Mouse (Mus musculus) heart, postnatal 0 days (tissue): Measurements from ENCODE around the gene Gbp5. TPM values are rescaled to one million over a fixed set of nuclear protein-coding genes. Genes with fewer than 3 reads are reported as not detected.

ENCODE experiments used
- ATAC-seq: fragments of 200-750 bp; cut with Nextera tagmentation; 2 replicates; pipeline ENCODE4 v1.8.0; 2017; ENCODE audit warnings: low read depth, moderate number of reproducible peaks, moderate library complexity; ENCODE audit not compliant: insufficient read depth
- DNase-seq: peaks from one replicate; pipeline ENCODE4 v3.0.0-alpha.2; 2016; ENCODE audit warnings: low spot score
- H3K27ac ChIP-seq: fragments of 300-500 bp; sonication (generic); 2 replicates; pipeline ENCODE4 v1.5.1; 2014; ENCODE audit warnings: low read depth, mild to moderate bottlenecking
- H3K27me3 ChIP-seq: fragments of 300-500 bp; sonication (generic); 2 replicates; pipeline ENCODE4 v1.6.1; 2014; ENCODE audit warnings: low read length, mixed read lengths; ENCODE audit not compliant: control insufficient read depth, insufficient read depth
- H3K36me3 ChIP-seq: fragments of 300-500 bp; sonication (generic); replicated peaks from 2 replicates; pipeline ENCODE4 v1.6.1; 2014; ENCODE audit warnings: low read length, mixed read lengths; ENCODE audit not compliant: control insufficient read depth, insufficient read depth
- H3K4me1 ChIP-seq: fragments of 300-500 bp; sonication (generic); 2 replicates; pipeline ENCODE4 v1.6.1; 2014; ENCODE audit warnings: antibody characterized with exemption; ENCODE audit not compliant: control insufficient read depth, insufficient read depth
- H3K4me2 ChIP-seq: fragments of 300-500 bp; sonication (generic); 2 replicates; pipeline ENCODE4 v1.6.1; 2014; ENCODE audit warnings: low read depth, mild to moderate bottlenecking, low read length, moderate library complexity
- H3K4me3 ChIP-seq: fragments of 300-500 bp; sonication (generic); 2 replicates; pipeline ENCODE4 v1.5.1; 2014; ENCODE audit warnings: low read depth, low read length
- H3K9ac ChIP-seq: fragments of 300-500 bp; sonication (generic); replicated peaks from 2 replicates; pipeline ENCODE4 v1.6.1; 2014; ENCODE audit warnings: low read depth, low read length, mixed read lengths
- H3K9me3 ChIP-seq: fragments of 300-500 bp; sonication (generic); replicated peaks from 2 replicates; pipeline ENCODE4 v1.6.1; 2016; ENCODE audit warnings: low read length; ENCODE audit not compliant: control insufficient read depth
- CTCF ChIP-seq: IDR thresholded peaks from 2 replicates; pipeline ENCODE4 v1.5.1; 2016; ENCODE audit warnings: antibody characterized with exemption, control low read depth, low read depth
- EP300 ChIP-seq: IDR thresholded peaks from 2 replicates; pipeline ENCODE4 v1.6.1; 2016; ENCODE audit warnings: antibody characterized with exemption, low read depth
- WGBS: fragments of 180-500 bp; shearing (Covaris S2); extraction: QIAGEN DNeasy Blood & Tissue Kit; methylation state at CpG from one replicate; pipeline ENCODE4 v1.1.7; 2014; 5-methylcytosine and 5-hydroxymethylcytosine counted together
- polyA plus RNA-seq: library from polyadenylated mRNA; unstranded; fragments of >200 nt; fragmentation: Nextera tagmentation; extraction: Ambion mirVana; gene quantifications from 2 replicates; pipeline ENCODE4 v1.2.1, GENCODE M21; 2015
- total RNA-seq: library from RNA; depleted of rRNA; stranded (reverse); fragments of >200 nt; gene quantifications from 2 replicates; pipeline ENCODE4 v1.2.3, GENCODE M21; 2014; ENCODE audit warnings: low replicate concordance

Gene Gbp5
- total and polyA plus RNA-seq, 2 experiments from 2014 or later = 0.44 to 4.4 TPM

GRCm38 (mm10) chr3:142546690-142547089 is 52.9 kb downstream of the Gbp5 start:
- WGBS = 69% methylated on average over 3 of the region's 3 CpGs
- 0 out of 2 replicates have a peak, but pooled peaks cover 8% of the 10 kb centered on the region for H3K36me3 ChIP-seq

GRCm38 (mm10) chr3:142550052-142550676 is 56.4 kb downstream of the Gbp5 start:
- Histone ChIP-seq H3K9me3 (no peaks in the 10 kb centered on the region), H3K27ac (no peak overlapping the region), H3K4me2 (no peak overlapping the region), H3K36me3 (0 out of 2 replicates have a peak, but pooled peaks cover 3% of the 10 kb centered on the region), H3K9ac (no peak overlapping the region), H3K4me1 (no peaks in the 10 kb centered on the region), H3K27me3 (no peaks in the 10 kb centered on the region), H3K4me3 (no peak overlapping the region)
- no peak for TF ChIP-seq EP300
- TF ChIP-seq CTCF = no peak
- DNase-seq (no peak), ATAC-seq (no peak)
- WGBS = 86% methylated on average over 3 of the region's 3 CpGs

More at GRCm38 (mm10) chr3:142546690-142547089, 52.9 kb downstream of the Gbp5 start:
- H3K4me3 ChIP-seq = no peak overlapping the region
- no peaks in the 10 kb centered on the region for H3K4me1 ChIP-seq
- ATAC-seq (no peak), DNase-seq (no peak)
- no peak for TF ChIP-seq EP300
- no peak for TF ChIP-seq CTCF
- H3K9ac ChIP-seq = no peak overlapping the region
- H3K9me3 ChIP-seq = no peaks in the 10 kb centered on the region
- no peaks in the 10 kb centered on the region for H3K27me3 ChIP-seq
- H3K27ac ChIP-seq = no peak overlapping the region
- no peak overlapping the region for H3K4me2 ChIP-seq

- Histone ChIP-seq H3K4me1 (no peaks in the 10 kb centered on the region), H3K27ac (no peak overlapping the region), H3K9ac (no peak overlapping the region), H3K36me3 (no peaks in the 10 kb centered on the region), H3K4me2 (no peak overlapping the region), H3K9me3 (no peaks in the 10 kb centered on the region), H3K27me3 (no peaks in the 10 kb centered on the region), H3K4me3 (no peak overlapping the region)
- DNase-seq = no peak
- WGBS = 53% methylated on average over 1 of the region's 1 CpGs
- TF ChIP-seq EP300 = no peak
- no peak for TF ChIP-seq CTCF
- ATAC-seq = no peak
Observed at GRCm38 (mm10) chr3:142554601-142555000, 60.8 kb downstream of the Gbp5 start.

GRCm38 (mm10) chr3:142555623-142556022 is 61.8 kb downstream of the Gbp5 start:
- H3K9me3 ChIP-seq = no peaks in the 10 kb centered on the region
- no peaks in the 10 kb centered on the region for H3K36me3 ChIP-seq
- no peaks in the 10 kb centered on the region for H3K27me3 ChIP-seq
- no peaks in the 10 kb centered on the region for H3K4me1 ChIP-seq
- H3K4me3 ChIP-seq = no peak overlapping the region
- TF ChIP-seq EP300 (no peak), CTCF (no peak)
- no peak overlapping the region for H3K4me2 ChIP-seq
- 84% methylated on average over 11 of the region's 11 CpGs for WGBS
- DNase-seq (no peak), ATAC-seq (no peak)
- H3K27ac ChIP-seq = no peak overlapping the region
- no peak overlapping the region for H3K9ac ChIP-seq

GRCm38 (mm10) chr3:142559632-142560228 is 66.0 kb downstream of the Gbp5 start, which contains the start of gene Gbp3:
Gene Gbp3, plus strand, starts transcription at chr3:142560026.
- WGBS = 21% methylated on average over 3 of the region's 3 CpGs
- Histone ChIP-seq H3K4me2 (peak within 1 kb of the TSS; percentile 61), H3K27me3 (no peaks in the 10 kb centered on the region), H3K27ac (peak within 1 kb of the TSS; percentile 82), H3K36me3 (no peaks in the 10 kb centered on the region), H3K4me1 (no peaks in the 10 kb centered on the region), H3K9ac (peak within 1 kb of the TSS; percentile 54), H3K9me3 (no peaks in the 10 kb centered on the region), H3K4me3 (peak within 1 kb of the TSS; percentile 60)
- TF ChIP-seq CTCF (no peak), EP300 (no peak)
- DNase-seq (peak; percentile 51), ATAC-seq (peak; percentile 44)
